Mouse (Mus musculus) kidney, postnatal 14 days (tissue): ENCODE results near the gene Sde2.
"Not testable (repeated sequence)": the region's sequence is repeated elsewhere in the genome, so short reads cannot be mapped to it uniquely, and the experiment has no call there.

ENCODE experiments used
- DNase-seq: peaks from one replicate; pipeline ENCODE4 v3.0.0; 2022; ENCODE audit warnings: mixed read lengths

Gene Sde2

DNA sequence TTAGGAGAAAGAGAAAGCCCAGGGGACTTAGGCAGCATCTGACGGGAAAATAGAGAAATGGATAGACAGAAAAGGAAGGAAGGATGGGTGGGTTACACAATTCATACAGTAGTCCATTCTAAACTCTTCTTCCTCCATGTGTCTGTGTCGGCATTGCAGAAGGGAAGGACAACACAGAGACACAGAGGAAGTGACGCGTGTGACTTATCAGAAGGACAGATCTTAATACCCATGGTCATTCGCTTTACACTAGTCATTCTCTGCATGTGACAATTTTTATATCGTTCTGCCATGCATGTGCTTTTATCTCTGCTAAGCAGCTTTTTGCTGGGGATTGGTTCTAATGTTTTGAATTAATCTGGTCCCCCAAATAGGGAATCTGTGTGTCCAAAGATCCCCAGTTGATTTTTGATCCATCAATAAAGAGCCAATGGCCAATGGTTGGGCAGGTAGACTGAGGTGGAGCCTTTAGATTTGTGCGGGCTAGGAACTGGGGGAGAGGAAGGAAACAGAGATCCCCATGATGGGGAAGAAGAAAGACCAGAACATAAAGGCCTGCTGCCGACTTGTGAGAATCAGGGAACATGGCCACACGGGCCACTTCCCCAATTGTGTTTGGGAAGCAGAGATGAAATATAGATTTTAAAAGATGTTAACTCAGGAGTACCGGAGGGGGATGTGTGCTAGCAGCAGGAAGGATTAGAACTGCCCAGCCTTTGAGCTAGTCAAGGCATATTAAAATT, 15.5 kb upstream of the Sde2 start:
- no peak for DNase-seq

GRCm38 (mm10) chr1:180836467-180836866, 14.5 kb upstream of the Sde2 start:
- not testable (repeated sequence) for DNase-seq

DNA sequence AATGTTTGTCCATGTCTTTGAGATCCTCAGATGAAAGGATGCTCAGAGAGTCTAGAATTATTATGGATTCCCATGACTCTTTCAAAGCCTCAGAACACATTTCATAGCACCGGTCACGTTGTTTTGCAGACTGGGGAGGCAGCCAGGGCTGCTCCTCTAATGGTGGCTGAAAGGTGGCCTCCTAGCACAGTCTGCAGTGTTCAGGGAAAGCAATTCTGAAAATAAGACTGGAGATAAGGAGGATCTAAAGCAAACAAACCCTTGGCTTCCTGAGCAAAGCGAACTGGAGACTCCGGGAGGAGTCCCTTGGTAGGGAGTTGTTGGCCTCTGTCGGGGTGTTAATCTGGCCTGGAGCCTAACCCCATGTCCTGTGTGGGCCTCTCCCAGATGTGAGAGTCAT, 13.7 kb upstream of the Sde2 start:
- no peak for DNase-seq

GRCm38 (mm10) chr1:180838014-180838413, 12.9 kb upstream of the Sde2 start:
- DNase-seq = no peak

DNA sequence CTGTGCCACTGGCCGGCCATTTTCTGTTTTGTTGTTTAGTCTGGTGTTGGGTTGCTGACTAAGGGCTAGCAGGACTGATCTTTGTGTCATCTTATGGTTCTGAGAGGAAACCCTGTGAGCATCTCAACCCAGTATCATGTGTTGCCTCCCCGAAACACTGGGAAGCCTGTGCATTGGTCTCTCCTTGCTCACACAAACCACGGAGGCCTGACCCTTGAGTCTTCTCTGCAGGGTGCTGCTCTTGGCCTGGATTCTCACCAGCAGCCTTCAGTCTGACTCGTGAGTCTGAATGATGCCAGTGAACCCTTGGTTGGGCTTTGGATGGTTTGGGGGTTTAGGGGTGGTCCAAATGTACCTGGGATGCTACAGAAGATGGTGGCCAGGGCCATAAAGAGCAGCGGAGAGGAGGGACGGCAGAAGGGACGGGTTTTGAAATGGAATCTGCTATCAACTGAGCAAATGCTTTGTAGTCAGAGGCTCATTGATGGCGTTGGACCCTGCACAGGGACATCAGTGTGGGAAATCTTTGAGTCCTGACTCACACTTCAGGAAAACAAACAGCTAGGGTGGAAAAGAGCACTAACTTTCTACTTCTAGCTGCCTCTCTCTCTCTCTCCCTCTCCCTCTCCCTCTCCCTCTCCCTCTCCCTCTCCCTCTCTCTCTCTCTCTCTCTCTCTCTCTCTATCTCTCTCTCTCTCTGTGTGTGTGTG, 11.6 kb upstream of the Sde2 start:
- DNase-seq = no peak

GRCm38 (mm10) chr1:180841561-180842300, 9.2 kb upstream of the Sde2 start:
- no peak for DNase-seq

DNA sequence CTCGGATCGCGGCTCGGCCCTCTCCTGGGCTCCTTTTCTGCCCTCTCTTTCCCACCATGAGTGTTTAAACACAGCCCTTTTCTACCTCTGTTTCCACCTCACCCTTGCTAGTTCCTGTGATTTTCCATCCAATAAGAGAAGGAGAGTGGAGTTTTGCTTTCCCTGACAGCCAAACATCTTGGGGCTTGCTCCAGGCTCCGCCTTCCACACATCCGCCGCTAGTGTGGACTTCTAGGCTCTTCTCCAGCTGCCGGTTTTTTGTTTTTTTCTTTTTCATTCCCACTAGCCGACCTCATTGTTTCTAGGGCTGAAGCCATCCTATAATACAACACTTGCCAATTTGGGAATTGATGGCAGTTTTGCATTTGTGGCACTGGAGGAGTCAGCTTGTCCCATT, 2.8 kb upstream of the Sde2 start:
- DNase-seq = peak; percentile 88

- peak; percentile 58 for DNase-seq
These were observed 2.3 kb upstream of the Sde2 start for GRCm38 (mm10) chr1:180848511-180849241.

DNA sequence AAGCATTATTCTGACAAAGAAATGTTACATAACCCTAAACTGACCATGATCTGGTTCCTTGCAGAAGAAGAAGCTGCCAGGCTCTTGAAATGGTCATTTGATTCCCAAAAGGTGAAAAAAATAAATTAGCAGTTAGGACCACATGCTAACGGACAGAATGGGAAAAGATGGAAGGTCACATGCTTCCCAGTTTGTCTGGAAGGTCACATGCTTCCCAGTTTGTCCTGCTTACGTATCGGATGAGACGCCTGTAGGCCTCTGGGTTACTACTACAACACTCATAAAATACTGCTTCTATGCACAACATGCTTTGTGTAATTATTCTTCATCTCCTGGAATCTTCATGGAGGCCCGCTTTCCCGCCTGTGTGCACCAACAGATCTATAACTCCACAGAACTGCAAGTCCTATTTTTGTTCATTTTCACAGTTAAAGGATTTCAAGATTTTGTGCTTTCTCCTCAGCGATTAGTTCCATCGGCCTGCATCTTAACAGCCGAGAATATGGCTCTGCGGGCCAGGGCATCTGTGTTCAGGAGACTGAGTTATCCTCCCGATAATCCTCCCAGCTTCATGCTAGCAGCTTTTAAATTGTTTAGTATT, 1.1 kb upstream of the Sde2 start:
- DNase-seq = no peak

- no peak for DNase-seq
These were observed 7.8 kb downstream of the Sde2 start for GRCm38 (mm10) chr1:180858763-180859162.

- no peak for DNase-seq
These were observed 9.1 kb downstream of the Sde2 start for GRCm38 (mm10) chr1:180860030-180860429.

GRCm38 (mm10) chr1:180863606-180864005, 12.7 kb downstream of the Sde2 start:
- peak; percentile 34 for DNase-seq

- DNase-seq = no peak
These were observed 15.1 kb downstream of the Sde2 start for GRCm38 (mm10) chr1:180866001-180866400.

GRCm38 (mm10) chr1:180870122-180870650, 19.3 kb downstream of the Sde2 start:
- no peak for DNase-seq

DNA sequence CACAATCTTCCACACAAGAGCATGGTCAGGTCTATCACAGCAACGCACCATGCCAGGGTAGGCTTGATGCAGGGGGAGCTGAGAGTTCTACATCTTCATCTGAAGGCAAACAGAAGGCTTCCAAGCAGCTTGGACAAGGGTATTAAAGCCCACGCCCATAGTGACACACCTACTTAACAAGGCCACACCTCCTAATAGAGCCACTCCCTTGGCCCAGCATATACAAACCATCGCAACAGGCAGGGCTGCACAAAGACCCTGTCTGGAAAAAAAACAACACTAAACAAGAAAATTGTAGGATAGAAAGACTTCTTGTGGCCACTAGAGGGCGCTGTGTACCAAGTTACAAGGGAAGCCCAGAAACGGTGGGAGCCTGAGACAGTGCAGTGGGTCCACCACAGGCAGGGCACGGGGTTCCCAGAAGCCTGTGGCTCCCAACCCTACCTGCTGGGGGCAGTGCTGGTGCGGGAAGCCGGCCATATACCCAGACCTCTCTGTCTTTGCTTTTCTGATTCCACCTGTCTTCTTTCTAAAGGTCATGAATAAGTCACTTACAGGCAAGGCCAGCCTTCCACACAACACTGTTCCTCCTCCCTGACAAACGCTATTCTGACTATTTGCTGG, 23.0 kb downstream of the Sde2 start:
- peak; percentile 44 for DNase-seq

- no peak for DNase-seq
These were observed 23.7 kb downstream of the Sde2 start for GRCm38 (mm10) chr1:180874615-180875014.

DNA sequence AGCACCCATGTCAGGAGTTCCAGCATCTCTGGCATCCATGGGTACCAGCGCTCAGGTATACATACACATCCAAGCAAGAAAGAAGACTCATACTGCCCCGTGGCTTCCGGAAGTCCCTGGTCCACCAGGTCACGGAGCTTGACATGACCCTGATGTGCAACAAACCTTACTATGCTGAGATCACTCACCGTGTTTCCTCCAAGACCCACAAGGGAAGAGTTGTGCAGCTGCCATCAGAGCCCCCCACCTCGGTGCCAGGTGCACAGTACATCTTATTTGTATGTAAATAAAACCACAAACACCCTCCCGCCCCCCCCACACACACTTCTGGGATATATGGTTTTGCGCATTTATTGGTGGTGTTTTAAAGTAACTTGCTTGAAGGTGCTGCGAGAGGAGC, 24.2 kb downstream of the Sde2 start:
- DNase-seq = no peak

DNA sequence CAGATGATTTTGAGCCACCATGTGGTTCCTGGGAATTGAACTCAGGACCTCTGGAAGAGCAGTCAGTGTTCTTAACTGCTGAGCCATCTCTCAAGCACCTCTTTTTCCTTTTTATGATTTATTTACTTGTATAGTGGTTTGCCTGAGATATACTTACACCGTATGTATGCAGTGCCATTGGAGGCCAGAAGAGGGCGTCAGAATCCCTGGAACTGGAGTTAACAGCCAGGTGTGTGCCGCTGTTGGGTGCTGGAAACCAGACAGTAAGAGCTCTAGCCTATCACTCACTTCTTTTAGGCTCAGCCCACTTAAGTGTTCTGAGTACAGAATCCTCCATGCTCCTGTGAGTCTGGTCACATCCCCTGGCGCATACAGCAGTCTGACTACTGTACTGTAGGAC, 26.5 kb downstream of the Sde2 start:
- no peak for DNase-seq

- no peak for DNase-seq
These were observed 30.8 kb downstream of the Sde2 start for GRCm38 (mm10) chr1:180881768-180882167.

DNA sequence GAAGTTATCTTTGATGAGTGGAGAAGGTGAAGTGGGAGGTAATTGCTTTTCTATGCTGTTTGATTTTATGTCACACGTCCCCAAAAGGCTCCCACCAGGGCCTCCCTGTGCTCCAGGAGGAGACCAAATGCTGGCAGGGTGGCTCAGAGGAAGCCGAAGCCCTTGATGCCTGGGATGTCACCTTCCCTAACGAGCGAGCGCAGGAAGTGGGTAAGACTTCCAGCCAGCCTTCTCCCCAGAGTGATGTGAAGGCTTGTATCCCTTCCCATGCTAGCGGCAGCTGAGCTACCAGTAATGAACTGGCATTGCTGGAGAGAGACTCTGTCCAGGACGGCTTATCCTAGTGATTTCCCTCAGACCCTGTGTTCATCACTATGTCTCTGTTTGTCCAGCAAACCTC, 32.8 kb downstream of the Sde2 start:
- DNase-seq = no peak

GRCm38 (mm10) chr1:180884484-180884883, 33.6 kb downstream of the Sde2 start:
- no peak for DNase-seq

- peak; percentile 89 for DNase-seq
These were observed 37.7 kb downstream of the Sde2 start for GRCm38 (mm10) chr1:180888556-180889042.
